ENCODE assay signal across 8 mouse cellular contexts in genomic region chr14:52103474-52103855, GRCm38 (mm10). TPM values are rescaled to one million over a fixed set of nuclear protein-coding genes. Genes with fewer than 3 reads are reported as not detected.
A peak's percentile ranks its signal among the peaks of the same experiment; 100 is the strongest.
DNase-seq lines count a peak whose midpoint lies in the region; ATAC-seq and TF ChIP-seq lines count a peak whose summit lies in the region.

No protein-coding gene starts in this region.

- H3K4me3 ChIP-seq in testis, adult 2 months (ENCODE audit: control insufficient read depth, low read depth, low read length), result peak overlapping the region; percentile 100
- H3K4me3 ChIP-seq in forebrain, embryonic 16.5 days (replicated peaks; ENCODE audit: low read length), result peak overlapping the region; percentile 90
- H3K4me3 ChIP-seq in liver, postnatal 0 days (ENCODE audit: low read depth, low read length), result peak overlapping the region; percentile 91

- no peaks in the 10 kb centered on the region for H3K27me3 ChIP-seq in testis, adult 2 months (ENCODE audit: control insufficient read depth, insufficient read depth, low read length)
- H3K27me3 ChIP-seq in forebrain, embryonic 16.5 days (replicated peaks; ENCODE audit: control insufficient read depth, insufficient read depth, low read length), result no peaks in the 10 kb centered on the region
- H3K27me3 ChIP-seq in liver, postnatal 0 days (ENCODE audit: insufficient read depth, low read length), result no peaks in the 10 kb centered on the region

- H3K9ac ChIP-seq in forebrain, embryonic 16.5 days (replicated peaks; ENCODE audit: low read depth, low read length), result peak overlapping the region; percentile 96
- H3K9ac ChIP-seq in liver, postnatal 0 days (replicated peaks), result peak overlapping the region; percentile 100

- DNase-seq in frontal cortex, adult 2 months (ENCODE audit: extremely low spot score in 1 of 2, low spot score in 1 of 2), result no peak
- no peak for DNase-seq in testis, postnatal 14 days (ENCODE audit: low spot score)
- no peak for DNase-seq in liver, postnatal 0 days
- peak; percentile 80 for DNase-seq in testis, postnatal 10 days (ENCODE audit: low spot score)
- no peak for DNase-seq in left cerebral cortex, adult 18-20 months (ENCODE audit: low spot score in 2 of 2)

- peak overlapping the region; percentile 99 for H3K27ac ChIP-seq in testis, adult 2 months (ENCODE audit: control insufficient read depth, insufficient read depth, low read depth, low read length)
- H3K27ac ChIP-seq in forebrain, embryonic 16.5 days (ENCODE audit: low read length), result peak overlapping the region; percentile 97
- peak overlapping the region; percentile 98 for H3K27ac ChIP-seq in liver, postnatal 0 days (ENCODE audit: low read depth)

- H3K36me3 ChIP-seq in testis, adult 2 months (ENCODE audit: control insufficient read depth, insufficient read depth, low read length), result no peaks in the 10 kb centered on the region; the same call in 1 of the 2 replicates
- H3K36me3 ChIP-seq in forebrain, embryonic 16.5 days (ENCODE audit: control insufficient read depth, insufficient read depth), result no peaks in the 10 kb centered on the region
- H3K36me3 ChIP-seq in liver, postnatal 0 days (replicated peaks; ENCODE audit: insufficient read depth, low read length), result peaks cover 16% of the 10 kb centered on the region

- no peaks in the 10 kb centered on the region for H3K9me3 ChIP-seq in forebrain, embryonic 16.5 days (ENCODE audit: control insufficient read depth, low read length)
- no peaks in the 10 kb centered on the region for H3K9me3 ChIP-seq in liver, postnatal 0 days (ENCODE audit: low read length)

- peak overlapping the region; percentile 73 for H3K4me2 ChIP-seq in forebrain, embryonic 16.5 days (ENCODE audit: low read length)
- H3K4me2 ChIP-seq in liver, postnatal 0 days (ENCODE audit: low read depth, low read length), result peak overlapping the region; percentile 75

- TF ChIP-seq CTCF in testis, adult 2 months (IDR thresholded peaks at IDR 0.05; ENCODE audit: control insufficient read depth, insufficient read depth, insufficient replicate concordance, low read depth, low read length), result no peak
- TF ChIP-seq CTCF in liver, postnatal 0 days (IDR thresholded peaks at IDR 0.05; ENCODE audit: low read depth), result no peak; the same call in 1 of the 2 replicates

- under 1% methylated on average over 30 of the region's 30 CpGs for WGBS in forebrain, embryonic 16.5 days
- 2% methylated on average over 30 of the region's 30 CpGs for WGBS in liver, postnatal 0 days (ENCODE audit: insufficient replicate concordance)

- ATAC-seq in frontal cortex, adult (ENCODE audit: low TSS enrichment), result peak; percentile 25
- no peak for ATAC-seq in forebrain, embryonic 16.5 days
- ATAC-seq in liver, postnatal 0 days, result peak; percentile 6; the same call in 1 of the 2 replicates

- TF ChIP-seq EP300 in liver, postnatal 0 days (IDR thresholded peaks at IDR 0.05; ENCODE audit: low read depth), result no peak

- peaks cover 2% of the 10 kb centered on the region; the same call in 1 of the 2 replicates for H3K4me1 ChIP-seq in testis, adult 2 months (ENCODE audit: control insufficient read depth, insufficient read depth, low read length)
- peaks cover 38% of the 10 kb centered on the region for H3K4me1 ChIP-seq in forebrain, embryonic 16.5 days (replicated peaks; ENCODE audit: control insufficient read depth, insufficient read depth, low read length)
- peaks cover 35% of the 10 kb centered on the region for H3K4me1 ChIP-seq in liver, postnatal 0 days (ENCODE audit: insufficient read depth)

- TF ChIP-seq POLR2A in testis, adult 2 months (IDR thresholded peaks at IDR 0.05; ENCODE audit: control insufficient read depth, low read depth, low read length), result no peak

RNA-seq across cellular contexts. Expression of gene Hnrnpc, which starts 0.4 kb away (rescaled TPM):
- 260 and 273 TPM in 2 replicates for polyA plus RNA-seq in frontal cortex, adult 2 months (2012; rRNA removed)
- polyA plus RNA-seq in testis, adult 2 months (2012; rRNA removed), result 55.9 and 64.2 TPM in 2 replicates
- polyA plus RNA-seq in forebrain, embryonic 16.5 days (2015; fragmentation: Nextera tagmentation; extraction: Ambion mirVana), result 655 and 693 TPM in 2 replicates
- 124 and 129 TPM in 2 replicates for polyA plus RNA-seq in liver, postnatal 0 days (2015; fragmentation: Nextera tagmentation; extraction: Ambion mirVana)
- 100 to 1,000 TPM; 238 to 239 TPM for total RNA-seq in left cerebral cortex, adult 18-20 months (2021)

RNA-seq across cellular contexts. Expression of gene Rpgrip1, which starts 7.0 kb away (rescaled TPM):
- 1.4 and 2.0 TPM in 2 replicates for polyA plus RNA-seq in frontal cortex, adult 2 months (2012; rRNA removed)
- polyA plus RNA-seq in testis, adult 2 months (2012; rRNA removed), result 387 and 406 TPM in 2 replicates
- 48.2 and 54.5 TPM in 2 replicates for polyA plus RNA-seq in forebrain, embryonic 16.5 days (2015; fragmentation: Nextera tagmentation; extraction: Ambion mirVana)
- 23.9 and 30.7 TPM in 2 replicates for polyA plus RNA-seq in liver, postnatal 0 days (2015; fragmentation: Nextera tagmentation; extraction: Ambion mirVana)
- 1 to 10 TPM; 1.7 to 1.8 TPM for total RNA-seq in left cerebral cortex, adult 18-20 months (2021)
